Mouse (Mus musculus): Measurements from ENCODE around the gene Prr15l.

DNA sequence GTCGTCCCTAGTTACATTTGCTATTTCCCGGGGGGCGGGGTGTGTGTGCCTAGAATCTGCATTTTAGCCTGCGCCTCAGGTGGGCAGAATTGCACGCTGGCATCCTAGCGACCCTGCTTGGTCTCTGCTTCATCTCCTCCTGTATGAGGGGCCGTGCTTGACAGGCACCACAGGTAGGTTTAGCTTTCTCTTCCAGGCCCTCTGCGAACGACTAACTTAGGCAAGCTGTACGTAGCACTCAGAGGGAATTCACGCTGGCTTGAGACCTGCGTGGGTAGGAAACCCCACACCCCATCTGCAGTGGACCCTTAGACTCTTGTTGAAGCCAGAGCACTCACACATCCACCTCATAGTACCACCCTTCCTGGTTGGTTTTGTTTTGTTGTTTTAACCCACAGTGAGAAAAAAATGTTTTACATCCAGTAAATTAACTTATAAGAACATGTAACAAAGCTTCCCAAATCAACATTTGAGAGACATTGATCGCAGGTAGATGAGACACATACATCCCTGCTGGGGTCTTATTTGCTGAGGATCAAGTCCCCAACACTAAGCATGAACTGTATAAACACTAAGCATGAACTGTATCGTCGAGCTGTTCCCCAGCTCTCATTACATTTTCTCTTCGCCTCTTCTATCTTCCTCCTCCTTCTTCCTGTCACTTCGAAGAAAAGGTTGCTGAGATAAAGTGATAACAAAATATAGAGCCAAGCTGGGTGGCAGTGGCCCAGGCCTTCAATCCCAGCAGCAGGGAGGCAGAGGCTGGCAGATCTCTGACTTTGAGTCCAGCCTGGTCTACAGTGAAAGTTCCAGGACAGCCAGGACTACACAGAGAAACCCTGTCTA lies 50.7 kb downstream of the Prr15l start:
- TF ChIP-seq CTCF (IDR thresholded peaks at IDR 0.05; ENCODE audit: low read depth, low read length) (no peak), POLR2A (IDR thresholded peaks at IDR 0.05; ENCODE audit: extremely low read depth, insufficient read depth, low read length) (no peak)

Measured in liver, adult 2 months (tissue).